Mouse (Mus musculus): ENCODE data around the gene 2610001J05Rik.

Gene 2610001J05Rik

GRCm38 (mm10) chr6:13835720-13836665, 35.3 kb downstream of the 2610001J05Rik start:
- DNase-seq (ENCODE audit: low read depth): no peak

DNA sequence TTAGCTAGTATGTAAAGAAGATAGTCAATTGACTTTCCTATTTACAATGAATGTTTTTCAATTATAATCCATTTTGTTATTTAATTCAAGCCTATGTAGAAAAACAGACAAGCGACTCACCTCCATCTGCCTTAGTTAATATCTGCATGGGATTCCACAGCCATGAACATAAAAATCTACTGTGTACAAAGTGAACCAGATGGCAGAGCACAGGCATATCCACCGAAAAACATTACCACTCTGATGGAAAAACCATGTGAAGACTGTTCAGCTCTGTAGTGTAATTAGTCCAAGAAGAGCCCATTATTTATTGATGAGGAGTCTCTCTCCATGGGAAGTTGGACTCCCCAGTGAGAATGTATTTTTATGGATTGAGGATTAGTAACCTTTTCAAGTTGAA, 38.5 kb downstream of the 2610001J05Rik start:
- DNase-seq (ENCODE audit: low read depth): no peak

- DNase-seq (ENCODE audit: low read depth): no peak
Observed at GRCm38 (mm10) chr6:13828877-13829276, 42.4 kb downstream of the 2610001J05Rik start.
